7 mouse cellular contexts compared by ENCODE assay signal in genomic region chr10:108162297-108163020, GRCm38 (mm10). TPM values are rescaled to one million over a fixed set of nuclear protein-coding genes. Genes with fewer than 3 reads are reported as not detected.
DNase-seq lines count a peak whose midpoint lies in the region; ATAC-seq and TF ChIP-seq lines count a peak whose summit lies in the region.

No protein-coding gene starts in this region.

- H3K4me1 ChIP-seq in heart, adult 2 months (ENCODE audit: control insufficient read depth, insufficient read depth, low read length): peaks cover 5% of the 10 kb centered on the region
- peaks cover 25% of the 10 kb centered on the region for H3K4me1 ChIP-seq in kidney, embryonic 15.5 days
- H3K4me1 ChIP-seq in spleen, adult 2 months (ENCODE audit: control insufficient read depth, insufficient read depth, insufficient read length): peaks cover 7% of the 10 kb centered on the region; the same call in 1 of the 2 replicates

- no peak for TF ChIP-seq CTCF in C2C12 (IDR thresholded peaks at IDR 0.05; ENCODE audit: control insufficient read depth, insufficient read depth, insufficient read length)
- TF ChIP-seq CTCF in heart, adult 2 months (IDR thresholded peaks at IDR 0.05): no peak
- no peak for TF ChIP-seq CTCF in spleen, adult 2 months (IDR thresholded peaks at IDR 0.05; ENCODE audit: extremely low read depth, insufficient read depth, insufficient read length, insufficient replicate concordance)

- peak; percentile 59 for ATAC-seq in kidney, embryonic 15.5 days (replicated peaks; ENCODE audit: low FRiP score)

- under 1% methylated on average over 76 of the region's 79 CpGs for WGBS in heart, adult 2 months
- WGBS in kidney, embryonic 15.5 days: under 1% methylated on average over 67 of the region's 79 CpGs
- WGBS in spleen, adult 2 months: 2% methylated on average over 77 of the region's 79 CpGs

- intact Hi-C loops in heart, adult 2 months (cut with DNase I): loop anchor here (5.0 to 10.0 kb wide), 2 partner anchors 75 to 282 kb away; no protein-coding TSS in a partner anchor

- H3K27ac ChIP-seq in heart, adult 2 months: peak overlapping the region; percentile 94
- peak overlapping the region; percentile 99 for H3K27ac ChIP-seq in kidney, embryonic 15.5 days
- peak overlapping the region; percentile 99 for H3K27ac ChIP-seq in spleen, adult 2 months (ENCODE audit: insufficient read depth, low read length)

- peaks cover 6% of the 10 kb centered on the region for H3K36me3 ChIP-seq in C2C12 (ENCODE audit: control insufficient read depth, insufficient read depth)
- peaks cover 16% of the 10 kb centered on the region for H3K36me3 ChIP-seq in heart, adult 2 months (ENCODE audit: control insufficient read depth, insufficient read depth, low read length)
- no peaks in the 10 kb centered on the region for H3K36me3 ChIP-seq in kidney, embryonic 15.5 days
- H3K36me3 ChIP-seq in spleen, adult 2 months (ENCODE audit: control insufficient read depth, insufficient read depth, low read length): no peaks in the 10 kb centered on the region

- no peak; the same call in 1 of the 2 replicates for TF ChIP-seq POLR2A in heart, adult 2 months (IDR thresholded peaks at IDR 0.05; ENCODE audit: insufficient read depth, low read depth, low read length)
- no peak for TF ChIP-seq POLR2A in spleen, adult 2 months (IDR thresholded peaks at IDR 0.05; ENCODE audit: low read depth, low read length)

- DNase-seq in 3134 (ENCODE audit: extremely low read depth, insufficient read length, low spot score): peak; percentile 56
- DNase-seq in cerebellum, adult 8-10 months: peak; percentile 61
- DNase-seq in heart, adult 2 months: peak in 1 of 2 experiments; percentile 78
- DNase-seq in lung, postnatal 14 days: peak; percentile 35
- DNase-seq in spleen, adult 2 months (ENCODE audit: low read depth in 1 of 2, low spot score in 2 of 2): peak in 1 of 2 experiments; percentile 48

- peak overlapping the region; percentile 100 for H3ac ChIP-seq in C2C12 (ENCODE audit: control insufficient read depth, insufficient read length, low read depth)

- no peaks in the 10 kb centered on the region for H3K27me3 ChIP-seq in C2C12 (ENCODE audit: control insufficient read depth, insufficient read depth, insufficient read length)
- H3K27me3 ChIP-seq in heart, adult 2 months (ENCODE audit: control insufficient read depth, insufficient read depth, low read length): no peaks in the 10 kb centered on the region
- no peaks in the 10 kb centered on the region for H3K27me3 ChIP-seq in kidney, embryonic 15.5 days
- H3K27me3 ChIP-seq in spleen, adult 2 months (ENCODE audit: control insufficient read depth, insufficient read depth, low read length): no peaks in the 10 kb centered on the region

- peaks cover 55% of the 10 kb centered on the region for H3K79me2 ChIP-seq in C2C12 (ENCODE audit: control insufficient read depth, insufficient read depth)
- H3K79me2 ChIP-seq in heart, adult 2 months (replicated peaks; ENCODE audit: control insufficient read depth, insufficient read depth, low read length): peaks cover 2% of the 10 kb centered on the region; the same call in 1 of the 2 replicates

- no peaks in the 10 kb centered on the region for H3K9me3 ChIP-seq in kidney, embryonic 15.5 days (replicated peaks)

- no peak for TF ChIP-seq EP300 in heart, adult 2 months (IDR thresholded peaks at IDR 0.05; ENCODE audit: insufficient read depth, low read depth, low read length)

- H3K9ac ChIP-seq in heart, adult 2 months (ENCODE audit: low read depth, low read length): peak overlapping the region; percentile 99
- peak overlapping the region; percentile 99 for H3K9ac ChIP-seq in kidney, embryonic 15.5 days

- H3K4me3 ChIP-seq in C2C12 (ENCODE audit: insufficient read depth, poor library complexity, severe bottlenecking): peak overlapping the region; percentile 89
- peak overlapping the region; percentile 97 for H3K4me3 ChIP-seq in heart, adult 2 months
- peak overlapping the region; percentile 100 for H3K4me3 ChIP-seq in kidney, embryonic 15.5 days (replicated peaks)
- peak overlapping the region; percentile 100 for H3K4me3 ChIP-seq in spleen, adult 2 months (ENCODE audit: extremely low read depth, insufficient read depth, insufficient read length)

- H3K4me2 ChIP-seq in kidney, embryonic 15.5 days: peak overlapping the region; percentile 60

- H3K79me3 ChIP-seq in C2C12 (ENCODE audit: low read depth): peaks cover 51% of the 10 kb centered on the region

TF ChIP-seq in C2C12, 6 proteins besides CTCF, POLR2A, EP300 and RAD21:
- TF ChIP-seq MYOD1 (IDR thresholded peaks at IDR 0.05; ENCODE audit: control insufficient read depth, insufficient read length, low read depth) (no peak), CEBPB (IDR thresholded peaks at IDR 0.05; ENCODE audit: low read depth) (no peak), MYOG (IDR thresholded peaks at IDR 0.05; ENCODE audit: control insufficient read depth, extremely low read depth, insufficient read length) (no peak), MAX (IDR thresholded peaks at IDR 0.05) (no peak), USF1 (IDR thresholded peaks at IDR 0.05; ENCODE audit: low read depth) (no peak), FOSL1 (IDR thresholded peaks at IDR 0.05; ENCODE audit: insufficient read depth, low read length, poor library complexity, severe bottlenecking) (no peak)

RNA-seq across cellular contexts. Expression of gene Ppp1r12a, which starts 0.5 kb away (rescaled TPM):
- polyA plus RNA-seq in C2C12 (2012; fragmentation: generic; extraction: Trizol): 17.5 TPM
- 10 to 100 TPM; 58.3 to 59.4 TPM for total RNA-seq in heart, adult 2 months (2021)
- polyA plus RNA-seq in heart, adult 2 months (2012; rRNA removed): 19.4 and 35.2 TPM in 2 replicates
- 87.2 and 94.4 TPM in 2 replicates for polyA plus RNA-seq in kidney, embryonic 15.5 days (2015; fragmentation: Nextera tagmentation; extraction: Ambion mirVana)
- polyA plus RNA-seq in spleen, adult 2 months (2012; rRNA removed): 13.6 and 14.6 TPM in 2 replicates
